Mouse (Mus musculus): ENCODE measurements around the gene Tmem143. TPM values are rescaled to one million over a fixed set of nuclear protein-coding genes. Genes with fewer than 3 reads are reported as not detected.
"Not testable (repeated sequence)": the region's sequence is repeated elsewhere in the genome, so short reads cannot be mapped to it uniquely, and the experiment has no call there.

Gene Tmem143
- polyA plus RNA-seq, 3 experiments from 2014 or later = 3.7 to 7.0 (median 5.0) TPM

DNA sequence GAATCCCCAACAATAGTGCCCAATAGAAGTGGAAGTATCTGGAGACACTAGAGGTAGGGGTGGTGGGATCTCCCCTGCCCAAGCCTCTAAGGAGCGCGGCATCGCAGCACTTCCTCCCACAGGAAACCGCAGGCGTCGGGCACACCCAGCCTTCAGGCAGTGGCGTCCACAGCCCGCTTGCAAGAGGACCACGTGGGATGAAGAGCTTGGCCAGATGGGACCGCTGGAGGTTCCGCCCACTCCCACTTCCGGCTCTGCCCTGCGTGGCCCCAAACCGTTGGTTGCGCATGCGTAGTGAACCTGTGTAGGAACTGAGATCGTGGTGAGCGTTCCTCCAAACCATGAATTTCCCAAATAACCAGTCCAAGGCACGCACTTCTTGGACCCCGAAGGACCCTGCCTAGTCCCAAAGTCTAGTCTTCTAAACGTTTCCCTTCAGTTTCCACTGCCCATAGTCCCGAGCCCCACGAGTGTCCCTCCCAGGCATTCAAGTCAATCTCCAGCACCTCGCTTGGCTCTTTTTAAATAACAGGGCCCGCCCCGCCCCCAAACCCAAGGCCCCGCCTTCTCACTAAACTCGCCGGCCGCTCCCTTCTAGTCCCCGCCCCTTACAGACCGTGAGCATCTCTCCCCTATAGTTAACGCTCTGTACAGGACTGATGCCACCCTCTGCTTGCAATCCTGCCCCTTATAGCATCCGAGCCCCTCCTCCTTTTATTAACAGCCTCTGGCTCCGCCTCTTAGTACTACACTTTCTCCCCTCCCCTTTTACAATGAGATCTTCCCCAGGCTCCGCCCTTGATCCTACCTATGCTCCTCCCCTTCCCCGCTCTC, 26.4 kb downstream of the Tmem143 start:
- peak; percentile 87 for ATAC-seq

DNA sequence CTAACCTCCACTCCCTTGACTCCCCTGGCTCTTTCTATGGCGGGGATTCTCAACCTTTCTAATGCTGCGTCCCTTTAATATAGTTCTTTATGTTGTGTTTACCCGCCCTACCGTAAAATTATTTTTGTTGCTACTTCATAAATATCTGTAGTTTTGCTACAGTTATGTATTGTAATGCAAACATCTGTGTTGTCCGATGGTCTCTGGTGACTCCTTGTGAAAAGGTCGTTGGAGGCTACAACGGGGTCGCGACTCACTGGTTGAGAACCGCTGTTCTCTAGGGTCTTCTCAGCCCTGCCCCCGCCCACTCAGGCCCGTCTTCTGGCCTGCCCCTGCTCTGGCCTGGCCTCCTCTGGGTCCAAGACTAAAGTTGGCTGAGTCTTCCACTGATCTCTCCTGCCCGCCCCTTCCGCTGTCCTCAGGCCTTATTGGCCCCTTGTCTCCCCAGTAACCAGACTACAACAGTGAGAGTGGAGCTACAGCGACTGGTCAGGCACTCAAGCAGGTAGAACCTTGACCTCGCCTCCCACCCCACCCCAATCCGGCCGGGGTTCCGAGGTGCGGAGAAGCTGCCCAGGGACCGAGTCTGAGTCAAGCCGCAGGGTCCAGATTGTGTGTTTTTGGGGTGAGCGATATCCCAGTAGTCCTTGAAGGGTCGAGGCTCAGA, 27.2 kb downstream of the Tmem143 start, which contains the start of gene Ccdc114:
TSS of gene Ccdc114 (plus strand) at position 311 of the 667 bp plus-strand sequence.
- no peak for ATAC-seq

DNA sequence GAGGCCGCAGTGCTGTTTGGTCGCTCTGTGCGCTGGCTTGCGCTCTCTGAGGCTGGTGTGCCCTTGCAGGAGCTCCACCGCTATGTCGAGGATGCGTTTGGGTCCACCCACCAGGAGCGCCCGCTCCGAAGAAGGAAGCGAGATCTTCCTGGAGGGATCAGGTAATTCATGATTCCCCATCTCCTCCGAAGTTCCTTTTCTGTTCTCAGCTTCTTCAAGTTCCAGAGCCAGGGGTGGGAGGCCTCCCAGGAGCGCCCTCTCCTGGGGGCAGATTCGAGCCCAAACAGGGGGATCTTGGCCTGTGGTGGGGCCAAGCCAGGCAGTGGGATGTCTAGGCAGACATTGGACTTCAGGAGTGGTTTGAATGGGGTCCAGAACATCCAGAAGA, 27.7 kb downstream of the Tmem143 start:
- ATAC-seq = no peak

DNA sequence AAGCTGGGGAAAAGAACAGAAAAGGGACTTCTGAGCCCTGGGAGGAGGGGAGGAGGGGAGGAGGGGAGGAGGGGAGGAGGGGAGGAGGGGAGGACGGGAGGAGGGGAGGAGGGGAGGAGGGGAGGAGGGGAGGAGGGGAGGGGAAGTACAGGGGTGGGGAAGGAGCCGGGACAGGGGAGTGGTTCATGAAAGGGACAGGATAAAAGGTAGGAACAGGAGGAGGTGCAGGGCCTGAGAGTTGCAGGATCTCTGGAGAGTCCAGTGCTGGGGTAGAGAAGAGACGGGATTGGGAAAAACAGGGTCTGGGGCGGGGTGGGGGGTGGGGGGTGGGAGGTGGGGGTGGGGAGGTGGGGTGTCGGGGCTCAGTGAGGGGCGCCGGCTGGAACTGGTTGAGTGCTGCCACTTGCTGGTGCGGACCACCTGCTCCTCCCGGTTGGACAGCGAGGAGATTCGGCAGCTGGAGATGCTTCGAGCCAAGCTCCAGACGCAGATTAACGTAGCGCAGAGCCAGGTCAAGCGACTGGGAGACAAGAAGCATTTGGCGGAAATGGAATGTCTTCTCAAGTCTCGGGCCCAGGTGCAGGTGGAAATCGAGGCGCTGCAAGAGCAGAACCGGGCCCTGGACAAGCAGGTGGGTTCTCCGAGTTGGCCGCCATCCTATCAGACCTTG, 32.0 kb downstream of the Tmem143 start:
- ATAC-seq = no peak

GRCm38 (mm10) chr7:45929688-45930087, 32.9 kb downstream of the Tmem143 start:
- no peak for ATAC-seq

DNA sequence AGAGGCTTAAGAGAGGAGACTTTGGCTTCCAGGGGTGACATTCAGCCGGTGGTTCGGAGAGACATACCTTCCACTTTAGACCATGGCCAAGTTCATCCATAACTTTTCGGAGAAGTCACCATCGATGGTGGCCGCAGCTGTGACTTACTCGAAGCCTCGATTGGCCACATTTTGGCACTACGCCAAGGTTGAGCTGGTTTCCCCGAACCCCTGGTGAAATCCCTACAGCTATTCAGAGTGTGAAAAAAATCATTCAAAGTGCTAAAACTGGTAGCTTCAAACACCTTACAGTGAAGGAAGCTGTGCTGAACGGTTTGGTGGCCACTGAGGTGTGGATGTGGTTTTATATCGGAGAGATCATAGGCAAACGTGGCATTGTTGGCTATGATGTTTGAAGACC, 37.0 kb downstream of the Tmem143 start:
- not testable (repeated sequence) for ATAC-seq

DNA sequence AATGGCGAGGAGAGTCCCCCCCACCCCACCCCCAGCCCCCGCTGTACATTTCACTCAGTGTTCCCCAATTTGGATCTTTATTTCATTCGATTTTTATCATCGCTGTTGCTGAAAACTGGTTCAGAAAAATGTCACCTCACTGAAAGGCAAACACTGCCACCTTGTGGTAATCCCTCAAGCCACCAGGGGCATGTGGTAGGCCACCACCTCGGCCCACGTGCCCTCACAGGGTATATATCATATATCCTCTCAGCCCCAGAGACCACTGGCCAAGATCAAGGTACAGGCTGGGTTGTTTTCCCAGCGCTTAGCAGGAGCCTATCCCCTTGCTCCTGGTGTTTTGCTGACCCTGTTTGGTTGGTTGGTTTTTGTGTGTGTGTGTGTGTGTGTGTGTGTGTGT, 38.4 kb downstream of the Tmem143 start:
- ATAC-seq = peak; percentile 74

- ATAC-seq = no peak
Measured at GRCm38 (mm10) chr7:45939836-45940235, 43.1 kb downstream of the Tmem143 start.

DNA sequence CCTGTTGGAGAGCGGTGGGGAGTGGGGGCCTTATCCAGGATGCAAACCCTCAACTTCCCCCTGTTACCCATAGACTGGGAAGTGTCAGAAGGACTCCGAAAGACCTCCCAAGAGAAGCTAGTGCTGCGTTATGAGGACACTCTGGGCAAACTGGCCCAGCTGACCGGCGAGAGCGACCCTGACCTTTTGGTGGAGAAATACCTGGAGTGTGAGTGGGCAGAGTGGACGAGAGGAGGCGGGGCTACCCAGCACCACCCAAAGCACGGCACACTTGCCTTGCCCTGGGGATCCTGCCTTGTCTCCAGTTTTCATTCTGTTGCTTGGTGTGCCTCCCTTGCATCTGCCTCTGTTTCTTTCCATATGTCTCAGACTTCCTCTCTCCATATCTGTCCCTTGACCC, 45.2 kb downstream of the Tmem143 start:
- no peak for ATAC-seq

GRCm38 (mm10) chr7:45943280-45943679, 46.5 kb downstream of the Tmem143 start:
- ATAC-seq = not testable (repeated sequence)

DNA sequence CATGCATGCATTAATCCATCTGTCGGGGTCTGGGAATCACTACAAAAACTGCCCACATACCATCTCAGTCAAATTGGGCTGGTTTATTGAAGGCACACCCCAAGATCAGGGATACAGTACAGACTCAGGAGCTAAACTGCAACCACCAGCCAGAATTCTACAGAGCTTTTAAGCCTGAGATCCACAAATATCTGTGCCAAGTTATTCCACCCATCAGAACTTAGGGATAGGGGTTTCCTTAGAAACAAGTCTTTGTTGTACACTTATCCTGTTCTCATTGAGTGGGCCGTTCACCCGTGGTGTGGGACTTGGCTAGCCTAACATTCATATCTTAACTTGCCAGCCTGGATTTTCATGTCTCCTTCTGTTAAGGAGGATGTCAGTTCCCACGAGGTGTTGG, 52.3 kb downstream of the Tmem143 start:
- no peak for ATAC-seq

- no peak for ATAC-seq
Measured at GRCm38 (mm10) chr7:45956611-45957010, 59.9 kb downstream of the Tmem143 start.

Other genes with a start within 250 kb of the Tmem143 start
- not detected for gene Fut2, start 230.5 kb upstream of the Tmem143 start, polyA plus RNA-seq (2017; shearing (Covaris generic))
- gene Ntn5, start 212.9 kb upstream of the Tmem143 start, polyA plus RNA-seq (2017; shearing (Covaris generic)) = not detected
- gene Sec1, start 202.5 kb upstream of the Tmem143 start, polyA plus RNA-seq (2017; shearing (Covaris generic)) = under 1 TPM in 1 of 3 experiments, not detected in 2; 0.22 TPM
- gene Car11, start 197.1 kb upstream of the Tmem143 start, polyA plus RNA-seq (2017; shearing (Covaris generic)) = 1 to 10 TPM in 2 of 3 experiments, not detected in 1; 1.5 TPM
- gene Dbp, start 191.9 kb upstream of the Tmem143 start, polyA plus RNA-seq (2017; shearing (Covaris generic)) = 1 to 10 TPM; 3.1 to 8.6 (median 6.5) TPM
- gene Rpl18, start 181.5 kb upstream of the Tmem143 start, polyA plus RNA-seq (2017; shearing (Covaris generic)) = 1,000 to 10,000 TPM; 1,609 to 2,946 (median 2,383) TPM
- gene Sphk2, start 178.9 kb upstream of the Tmem143 start, polyA plus RNA-seq (2017; shearing (Covaris generic)) = 10 to 100 TPM; 12.1 to 17.3 (median 15.5) TPM
- gene Fam83e, start 175.7 kb upstream of the Tmem143 start, polyA plus RNA-seq (2017; shearing (Covaris generic)) = under 1 TPM in 2 of 3 experiments, not detected in 1; 0.63 to 0.80 TPM
- not detected for gene Spaca4, start 171.1 kb upstream of the Tmem143 start, polyA plus RNA-seq (2017; shearing (Covaris generic))
- under 1 TPM in 1 of 3 experiments, not detected in 2; 0.58 TPM for gene Lmtk3, start 113.2 kb upstream of the Tmem143 start, polyA plus RNA-seq (2017; shearing (Covaris generic))
- gene Sult2b1, start 112.3 kb upstream of the Tmem143 start, polyA plus RNA-seq (2017; shearing (Covaris generic)) = 1 to 10 TPM; 3.4 to 6.4 (median 3.8) TPM
- gene Cyth2, start 82.4 kb upstream of the Tmem143 start, polyA plus RNA-seq (2017; shearing (Covaris generic)) = 10 to 100 TPM; 11.9 to 19.8 (median 16.7) TPM
- not detected for gene Kcnj14, start 72.2 kb upstream of the Tmem143 start, polyA plus RNA-seq (2017; shearing (Covaris generic))
- 10 to 100 TPM; 16.5 to 29.3 (median 27.2) TPM for gene Grwd1, start 66.0 kb upstream of the Tmem143 start, polyA plus RNA-seq (2017; shearing (Covaris generic))
- 10 to 100 TPM; 18.9 to 39.3 (median 36.9) TPM for gene Kdelr1, start 24.2 kb upstream of the Tmem143 start, polyA plus RNA-seq (2017; shearing (Covaris generic))
- gene Grin2d, start 18.6 kb upstream of the Tmem143 start, polyA plus RNA-seq (2017; shearing (Covaris generic)) = not detected
- under 1 TPM in 1 of 3 experiments, not detected in 2; 0.52 TPM for gene Syngr4, start 227 bp upstream of the Tmem143 start, polyA plus RNA-seq (2017; shearing (Covaris generic))
- gene Emp3, start 24.5 kb downstream of the Tmem143 start, polyA plus RNA-seq (2017; shearing (Covaris generic)) = 100 to 1,000 TPM; 512 to 771 (median 583) TPM
- 1 to 10 TPM; 1.4 to 1.8 (median 1.4) TPM for gene Ccdc114, start 27.1 kb downstream of the Tmem143 start, polyA plus RNA-seq (2017; shearing (Covaris generic))
- gene Abcc6, start 133.4 kb downstream of the Tmem143 start, polyA plus RNA-seq (2017; shearing (Covaris generic)) = not detected
- gene Nomo1, start 136.8 kb downstream of the Tmem143 start, polyA plus RNA-seq (2017; shearing (Covaris generic)) = 10 to 100 TPM; 18.2 to 22.0 (median 21.4) TPM
- gene Kcnj11, start 203.8 kb downstream of the Tmem143 start, polyA plus RNA-seq (2017; shearing (Covaris generic)) = not detected

Measured in inflammation-experienced regulatory T-cells, adult 6 months (primary cell).